In the genomic region with DNA sequence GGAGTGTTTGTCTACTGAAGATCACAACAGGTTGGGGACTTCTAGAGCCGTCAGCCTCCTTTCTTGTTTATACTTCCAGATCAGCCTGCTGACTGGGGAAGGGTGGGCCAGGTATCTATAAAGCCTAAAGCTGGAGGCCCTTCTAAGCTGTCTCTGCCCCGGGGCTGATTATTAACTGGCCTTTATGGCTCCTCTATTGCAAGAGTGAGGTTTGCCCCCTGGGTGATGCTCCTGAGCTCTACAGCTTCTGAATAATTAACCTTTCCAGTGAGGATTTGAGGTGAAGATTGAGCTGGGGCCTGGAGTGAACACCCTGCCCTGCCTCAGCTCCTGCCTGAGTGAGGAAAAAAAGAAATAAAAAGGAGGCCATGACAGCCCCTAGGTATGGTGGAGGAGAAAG, we compare ENCODE assay signal across 12 mouse cellular contexts. TPM values are rescaled to one million over a fixed set of nuclear protein-coding genes. Genes with fewer than 3 reads are reported as not detected.
DNase-seq lines count a peak whose midpoint lies in the region; ATAC-seq and TF ChIP-seq lines count a peak whose summit lies in the region.
"Had no signal": no experiment of that assay in that cellular context is flagged by ENCODE, and none has a peak within 500 bp of the region (broad histone marks: within the 10 kb centered on the region; RNA-seq: fewer than 3 reads in every experiment).

Gene Folr1, minus strand, starts transcription at position 160 of the 400 bp plus-strand sequence.

- H3K4me1 ChIP-seq in heart, embryonic 15.5 days (replicated peaks), result peaks cover 21% of the 10 kb centered on the region
- peaks cover 9% of the 10 kb centered on the region; the same call in 1 of the 2 replicates for H3K4me1 ChIP-seq in intestine, embryonic 15.5 days (replicated peaks)

- H3K9me3 ChIP-seq in heart, embryonic 15.5 days (replicated peaks), result no peaks in the 10 kb centered on the region
- no peaks in the 10 kb centered on the region for H3K9me3 ChIP-seq in intestine, embryonic 15.5 days

- H3K27ac ChIP-seq in heart, embryonic 15.5 days, result peak within 1 kb of the TSS; percentile 11
- peak within 1 kb of the TSS; percentile 84 for H3K27ac ChIP-seq in intestine, embryonic 15.5 days

- WGBS in heart, embryonic 15.5 days, result 86% methylated on average over 2 of the region's 2 CpGs
- WGBS in intestine, embryonic 15.5 days, result 39% methylated on average over 2 of the region's 2 CpGs

- no peak within 1 kb of the TSS for H3K4me2 ChIP-seq in heart, embryonic 15.5 days
- peak within 1 kb of the TSS; percentile 33 for H3K4me2 ChIP-seq in intestine, embryonic 15.5 days (replicated peaks)

- H3K4me3 ChIP-seq in heart, embryonic 15.5 days, result no peak within 1 kb of the TSS
- H3K4me3 ChIP-seq in intestine, embryonic 15.5 days (replicated peaks), result peak within 1 kb of the TSS; percentile 37

- intact Hi-C loops in heart, postnatal 36 days (cut with DNase I), result no loop called here

- no peak within 1 kb of the TSS for H3K9ac ChIP-seq in heart, embryonic 15.5 days
- H3K9ac ChIP-seq in intestine, embryonic 15.5 days, result peak within 1 kb of the TSS; percentile 28; the same call in 1 of the 2 replicates

- no peak for TF ChIP-seq POLR2A in brain, embryonic 14.5 days (IDR thresholded peaks at IDR 0.05; ENCODE audit: borderline replicate concordance, extremely low read depth, insufficient read depth, insufficient read length, poor library complexity, severe bottlenecking)

- DNase-seq in heart, postnatal 36 days, result no peak
- no peak for DNase-seq in brain, embryonic 14.5 days (ENCODE audit: low read depth)
- DNase-seq in kidney, postnatal 4 days, result peak; percentile 34 to 57
- DNase-seq in lung, postnatal 36 days, result no peak
- no peak for DNase-seq in layer of hippocampus, adult 9-10 months (ENCODE audit: low spot score)
- no peak for DNase-seq in adrenal gland, adult 2 months
- DNase-seq: cerebellum, adult 11-12 months; liver; retina, postnatal 1 day had no signal

- H3K27me3 ChIP-seq in heart, embryonic 15.5 days, result no peaks in the 10 kb centered on the region
- no peaks in the 10 kb centered on the region for H3K27me3 ChIP-seq in intestine, embryonic 15.5 days (replicated peaks)

- no peak for ATAC-seq in heart, embryonic 15.5 days (replicated peaks; ENCODE audit: insufficient number of reproducible peaks, insufficient read depth, low FRiP score, low read depth)
- ATAC-seq in intestine, embryonic 15.5 days, result peak; percentile 94
- ATAC-seq: CD4-positive, CD25-positive, alpha-beta regulatory T cell, adult 4 months had no signal

- TF ChIP-seq CTCF in brain, embryonic 14.5 days (IDR thresholded peaks at IDR 0.05; ENCODE audit: borderline replicate concordance, extremely low read depth, insufficient read depth, insufficient read length), result no peak

- no peaks in the 10 kb centered on the region for H3K36me3 ChIP-seq in heart, embryonic 15.5 days
- no peaks in the 10 kb centered on the region for H3K36me3 ChIP-seq in intestine, embryonic 15.5 days

RNA-seq across cellular contexts. Expression of gene Folr1, which starts in this region (rescaled TPM):
- 4.3 and 6.1 TPM in 2 replicates for polyA plus RNA-seq in heart, embryonic 15.5 days (2015; fragmentation: Nextera tagmentation; extraction: Ambion mirVana)
- under 1 TPM; 0.27 to 0.33 TPM for total RNA-seq in heart, postnatal 36 days (2021)
- polyA plus RNA-seq in brain, embryonic 14.5 days (2012; rRNA removed), result 16.3 and 25.3 TPM in 2 replicates
- polyA plus RNA-seq in intestine, embryonic 15.5 days (2015; fragmentation: Nextera tagmentation; extraction: Ambion mirVana), result 121 and 149 TPM in 2 replicates
- 10 to 100 TPM in 1 of 2 experiments, under 1 TPM in 1; 0.86 to 22.0 TPM for total RNA-seq in adrenal gland, adult 2 months (2021)
- polyA plus RNA-seq in adrenal gland, adult 2 months (2012; rRNA removed), result 1.3 and 2.6 TPM in 2 replicates
- polyA plus RNA-seq: CD4-positive, CD25-positive, alpha-beta regulatory T cell, adult 4 months had no signal

Comparison
In these comparisons a context has a peak if more than half of its experiments do, and no peak if none do; other contexts are left out.
1. DNase-seq: peak in kidney, postnatal 4 days (2 of 2); none in heart, postnatal 36 days (0 of 2), brain, embryonic 14.5 days (single experiment), lung, postnatal 36 days (single experiment), layer of hippocampus, adult 9-10 months (single experiment) and adrenal gland, adult 2 months (single experiment).